Mouse (Mus musculus) kidney, embryonic 16.5 days (tissue): Measurements from ENCODE around the gene Krt2. TPM values are rescaled to one million over a fixed set of nuclear protein-coding genes. Genes with fewer than 3 reads are reported as not detected.

ENCODE experiments used
- ATAC-seq: fragments of 200-750 bp; cut with Nextera tagmentation; 2 replicates; pipeline ENCODE4 v1.8.0; 2017; ENCODE audit warnings: moderate TSS enrichment; ENCODE audit not compliant: low FRiP score, low TSS enrichment
- H3K27ac ChIP-seq: fragments of 300-500 bp; sonication (generic); 2 replicates; pipeline ENCODE4 v1.5.1; 2014; ENCODE audit warnings: low read length
- H3K27me3 ChIP-seq: fragments of 300-500 bp; sonication (generic); 2 replicates; pipeline ENCODE4 v1.6.1; 2014; ENCODE audit warnings: low read length, control low read depth, mixed read lengths; ENCODE audit not compliant: insufficient read depth
- H3K36me3 ChIP-seq: fragments of 300-500 bp; sonication (generic); 2 replicates; pipeline ENCODE4 v1.6.1; 2014; ENCODE audit warnings: low read length, control low read depth, mixed read lengths; ENCODE audit not compliant: insufficient read depth
- H3K4me1 ChIP-seq: fragments of 300-500 bp; sonication (generic); 2 replicates; pipeline ENCODE4 v1.6.1; 2014; ENCODE audit warnings: low read length, control low read depth, mixed read lengths; ENCODE audit not compliant: insufficient read depth
- H3K4me2 ChIP-seq: fragments of 300-500 bp; sonication (generic); replicated peaks from 2 replicates; pipeline ENCODE4 v1.6.1; 2014; ENCODE audit warnings: low read depth, low read length
- H3K4me3 ChIP-seq: fragments of 300-500 bp; sonication (generic); 2 replicates; pipeline ENCODE4 v1.5.1; 2014; ENCODE audit warnings: mild to moderate bottlenecking, low read length
- H3K9ac ChIP-seq: fragments of 300-500 bp; sonication (generic); replicated peaks from 2 replicates; pipeline ENCODE4 v1.6.1; 2014; ENCODE audit warnings: low read length
- H3K9me3 ChIP-seq: fragments of 300-500 bp; sonication (generic); 2 replicates; pipeline ENCODE4 v1.6.1; 2016; ENCODE audit warnings: low read length, control low read depth
- WGBS: fragments of 180-500 bp; shearing (Covaris S2); extraction: QIAGEN DNeasy Blood & Tissue Kit; methylation state at CpG from one replicate; pipeline ENCODE4 v1.1.7; 2014; 5-methylcytosine and 5-hydroxymethylcytosine counted together
- polyA plus RNA-seq: library from polyadenylated mRNA; unstranded; fragments of >200 nt; fragmentation: Nextera tagmentation; extraction: Ambion mirVana; gene quantifications from 2 replicates; pipeline ENCODE4 v1.2.1, GENCODE M21; 2015

Gene Krt2
- polyA plus RNA-seq, 1 experiment from 2014 or later, result not detected

DNA sequence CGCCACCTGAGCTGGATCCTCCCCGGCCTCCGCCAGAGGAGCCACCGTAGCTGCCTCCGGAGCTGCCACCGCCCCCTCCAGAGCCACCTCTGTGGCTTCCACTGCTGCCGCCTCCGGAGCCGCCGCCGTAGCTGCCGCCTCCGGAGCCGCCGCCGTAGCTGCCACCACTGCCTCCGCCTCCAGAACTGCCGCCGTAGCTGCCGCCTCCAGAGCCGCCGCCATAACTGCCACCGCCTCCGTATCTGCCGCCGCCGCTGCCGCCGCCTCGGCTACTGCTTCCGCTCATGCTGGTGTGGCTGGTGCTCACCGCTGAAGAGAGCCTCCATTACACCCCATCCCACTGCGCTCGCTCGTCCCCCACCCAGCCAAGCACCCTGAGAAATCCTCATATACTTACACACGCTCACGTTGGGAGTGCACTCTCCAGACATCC lies 28.0 kb upstream of the Krt2 start:
- Histone ChIP-seq H3K9me3 (no peaks in the 10 kb centered on the region), H3K4me1 (no peaks in the 10 kb centered on the region; the same call in 1 of the 2 replicates), H3K4me3 (peak overlapping the region; percentile 58), H3K27me3 (peaks cover 11% of the 10 kb centered on the region; the same call in 1 of the 2 replicates), H3K27ac (no peak overlapping the region), H3K4me2 (peak overlapping the region; percentile 86), H3K36me3 (no peaks in the 10 kb centered on the region), H3K9ac (peak overlapping the region; percentile 63)
- ATAC-seq, result peak; percentile 80
- WGBS, result under 1% methylated on average over 34 of the region's 37 CpGs

DNA sequence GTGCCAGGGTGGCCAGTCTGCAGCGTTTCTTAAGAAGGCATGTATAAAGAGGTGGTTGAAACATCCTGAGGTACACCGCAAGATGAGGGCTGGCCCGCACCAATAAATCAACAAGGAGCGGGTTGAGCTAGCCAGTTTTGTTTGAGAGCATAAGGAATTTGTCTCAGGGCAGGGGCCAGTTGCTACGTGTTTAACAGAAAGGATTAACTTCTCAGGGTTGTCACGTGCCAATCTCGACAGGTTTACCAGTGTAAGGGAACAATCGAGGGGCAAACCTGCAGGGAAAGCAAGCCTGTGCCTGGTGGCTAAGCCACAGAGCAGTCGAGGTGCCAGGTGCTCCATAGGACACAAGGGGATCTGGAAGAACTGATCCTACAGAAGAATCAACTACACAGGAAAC lies 25.2 kb upstream of the Krt2 start:
- Histone ChIP-seq H3K9ac (no peak overlapping the region), H3K27me3 (peaks cover 12% of the 10 kb centered on the region; the same call in 1 of the 2 replicates), H3K4me3 (no peak overlapping the region), H3K4me2 (no peak overlapping the region), H3K9me3 (no peaks in the 10 kb centered on the region), H3K4me1 (no peaks in the 10 kb centered on the region; the same call in 1 of the 2 replicates), H3K36me3 (no peaks in the 10 kb centered on the region), H3K27ac (no peak overlapping the region)
- no peak for ATAC-seq
- 59% methylated on average over 9 of the region's 9 CpGs for WGBS

DNA sequence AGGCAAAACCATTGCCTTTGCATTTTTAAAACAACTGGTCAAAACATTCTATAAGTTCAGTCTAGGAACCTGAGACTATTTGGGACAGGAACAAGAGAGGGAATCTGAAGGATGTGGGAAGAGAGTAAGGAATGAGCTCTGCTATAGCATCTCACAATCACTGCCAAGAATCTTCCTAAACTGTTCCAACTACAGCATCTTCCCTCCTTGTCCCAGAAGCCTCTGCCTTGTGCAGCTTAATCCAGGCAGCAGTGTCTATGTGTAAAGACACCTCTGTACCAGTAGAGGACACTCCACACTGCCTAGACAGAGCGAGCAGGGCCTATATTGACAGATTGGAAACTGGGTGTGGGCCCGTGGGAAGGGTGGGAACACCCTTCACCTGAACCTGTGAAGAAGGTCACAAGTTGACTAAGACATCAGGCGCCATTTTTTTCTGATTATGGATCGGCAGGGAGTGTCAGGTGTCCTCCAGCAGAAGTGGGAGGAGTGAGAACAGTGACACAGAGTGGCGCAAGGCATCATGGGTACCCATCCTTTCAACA lies 16.9 kb upstream of the Krt2 start:
- H3K4me3 ChIP-seq, result no peak overlapping the region
- no peaks in the 10 kb centered on the region for H3K36me3 ChIP-seq
- no peak overlapping the region for H3K27ac ChIP-seq
- no peaks in the 10 kb centered on the region for H3K9me3 ChIP-seq
- H3K9ac ChIP-seq, result no peak overlapping the region
- no peaks in the 10 kb centered on the region for H3K4me1 ChIP-seq
- no peak overlapping the region for H3K4me2 ChIP-seq
- ATAC-seq, result no peak
- 0 out of 2 replicates have a peak, but pooled peaks cover 3% of the 10 kb centered on the region for H3K27me3 ChIP-seq
- 68% methylated on average over 5 of the region's 5 CpGs for WGBS

DNA sequence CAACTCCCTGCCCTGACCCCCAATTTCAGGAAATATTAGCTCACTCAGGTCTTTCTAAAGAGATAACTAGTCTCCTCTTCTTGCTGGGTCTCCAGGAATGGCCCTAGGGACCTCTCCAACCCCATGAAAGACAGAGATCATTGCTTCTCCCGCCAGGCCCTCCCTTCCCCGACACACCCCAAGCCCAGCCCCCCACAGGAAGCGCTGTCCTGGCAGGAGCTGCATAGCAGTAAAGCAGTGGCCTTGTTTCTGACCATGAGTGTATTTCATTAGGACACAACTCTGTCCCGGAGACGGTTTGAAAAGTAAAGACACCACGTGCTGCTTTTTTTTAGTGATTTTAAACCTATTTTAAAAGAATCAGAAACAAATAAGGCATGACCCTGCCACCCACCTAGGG lies 15.2 kb upstream of the Krt2 start:
- Histone ChIP-seq H3K9ac (no peak overlapping the region), H3K4me1 (no peaks in the 10 kb centered on the region), H3K9me3 (no peaks in the 10 kb centered on the region), H3K4me2 (no peak overlapping the region), H3K27me3 (peaks cover 3% of the 10 kb centered on the region; the same call in 1 of the 2 replicates), H3K27ac (no peak overlapping the region), H3K4me3 (no peak overlapping the region), H3K36me3 (no peaks in the 10 kb centered on the region)
- ATAC-seq, result no peak
- WGBS, result 16% methylated on average over 6 of the region's 6 CpGs

DNA sequence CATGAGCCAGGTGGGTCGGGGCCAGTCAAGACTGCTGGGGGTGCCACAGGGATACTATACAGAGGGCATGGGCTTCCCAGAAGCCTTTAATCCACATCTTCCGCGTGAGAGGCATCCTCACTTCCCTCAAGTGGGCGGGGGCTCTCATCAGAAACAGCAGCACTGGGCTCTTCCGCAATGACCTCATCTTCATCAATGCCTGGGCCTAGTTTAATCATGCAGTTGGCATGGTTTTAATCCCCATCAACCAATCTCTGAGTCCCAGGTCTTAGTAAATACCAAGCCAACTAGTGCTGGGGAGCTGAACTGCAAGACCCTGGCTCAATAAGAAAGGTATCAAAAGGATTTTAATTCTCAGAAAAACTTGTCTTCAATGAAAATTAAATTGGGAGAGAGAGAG lies 11.5 kb upstream of the Krt2 start:
- peaks cover 3% of the 10 kb centered on the region; the same call in 1 of the 2 replicates for H3K27me3 ChIP-seq
- 81% methylated on average over 5 of the region's 5 CpGs for WGBS
- no peaks in the 10 kb centered on the region for H3K4me1 ChIP-seq
- no peaks in the 10 kb centered on the region for H3K9me3 ChIP-seq
- H3K9ac ChIP-seq, result no peak overlapping the region
- no peaks in the 10 kb centered on the region for H3K36me3 ChIP-seq
- no peak overlapping the region for H3K4me3 ChIP-seq
- H3K27ac ChIP-seq, result no peak overlapping the region
- ATAC-seq, result no peak
- no peak overlapping the region for H3K4me2 ChIP-seq

DNA sequence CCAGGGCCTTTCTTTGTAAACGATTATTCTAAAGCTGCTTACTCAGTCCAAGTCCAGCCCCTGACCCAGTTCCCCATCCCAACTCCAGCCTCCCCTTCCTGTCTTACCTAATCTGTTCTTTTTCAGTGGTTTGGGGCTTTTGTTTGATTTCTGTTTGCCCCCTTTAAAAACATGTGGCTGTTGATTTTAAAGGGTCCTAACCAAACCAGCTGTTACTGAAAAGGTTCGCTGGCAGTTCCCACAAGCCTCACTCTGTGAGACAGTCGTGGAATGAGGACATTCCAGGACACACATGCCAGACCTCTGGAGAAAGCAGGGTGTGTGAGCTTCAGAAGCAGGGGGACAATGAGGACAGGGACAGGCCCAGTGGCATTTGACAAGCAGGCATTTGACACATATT lies 3.8 kb upstream of the Krt2 start:
- 35% methylated on average over 3 of the region's 3 CpGs for WGBS
- H3K9me3 ChIP-seq, result no peaks in the 10 kb centered on the region
- H3K9ac ChIP-seq, result no peak overlapping the region
- H3K27me3 ChIP-seq, result no peaks in the 10 kb centered on the region
- H3K4me1 ChIP-seq, result peaks cover 3% of the 10 kb centered on the region; the same call in 1 of the 2 replicates
- ATAC-seq, result no peak
- H3K36me3 ChIP-seq, result no peaks in the 10 kb centered on the region
- no peak overlapping the region for H3K4me3 ChIP-seq
- H3K4me2 ChIP-seq, result no peak overlapping the region
- H3K27ac ChIP-seq, result no peak overlapping the region

DNA sequence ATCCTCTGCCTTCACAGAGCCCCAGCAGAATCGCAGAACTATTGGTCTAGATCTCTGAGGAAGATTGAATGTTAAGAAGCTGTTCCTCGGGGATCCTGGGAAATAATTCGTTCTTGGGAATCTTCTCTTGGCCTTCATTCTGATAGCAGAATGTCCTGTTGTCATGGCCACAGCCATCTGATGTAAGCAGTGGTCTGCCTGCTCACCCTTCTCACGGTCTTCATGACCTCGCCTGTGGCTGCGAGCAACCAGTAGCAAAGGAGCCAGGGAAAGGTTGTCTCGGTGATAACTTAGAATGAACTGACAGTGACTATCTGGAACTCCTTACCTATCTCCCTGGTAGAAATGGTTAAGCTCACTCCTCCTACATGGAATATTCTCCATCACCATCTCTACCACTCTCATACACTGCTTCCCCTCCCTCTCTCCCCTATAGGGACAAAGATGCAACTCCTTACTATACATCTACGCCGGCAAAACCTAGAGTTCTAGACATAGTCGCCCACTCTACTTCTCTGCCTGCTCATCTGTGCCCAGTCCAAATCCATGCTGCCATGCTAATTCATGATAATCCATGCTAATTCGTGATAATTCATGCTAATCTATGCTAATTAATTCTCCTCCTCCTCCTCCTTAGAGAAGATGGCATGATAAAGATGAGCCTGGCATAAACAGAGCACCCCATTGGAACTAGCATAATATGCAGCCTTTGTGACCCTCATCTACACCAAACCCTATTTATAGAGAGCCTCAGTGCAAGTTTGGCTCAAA lies 14.7 kb downstream of the Krt2 start:
- no peak overlapping the region for H3K27ac ChIP-seq
- no peaks in the 10 kb centered on the region for H3K27me3 ChIP-seq
- no peak overlapping the region for H3K4me2 ChIP-seq
- no peaks in the 10 kb centered on the region for H3K4me1 ChIP-seq
- no peaks in the 10 kb centered on the region for H3K36me3 ChIP-seq
- WGBS, result 83% methylated on average over 11 of the region's 11 CpGs
- no peak overlapping the region for H3K9ac ChIP-seq
- H3K9me3 ChIP-seq, result no peaks in the 10 kb centered on the region
- no peak overlapping the region for H3K4me3 ChIP-seq
- no peak for ATAC-seq

DNA sequence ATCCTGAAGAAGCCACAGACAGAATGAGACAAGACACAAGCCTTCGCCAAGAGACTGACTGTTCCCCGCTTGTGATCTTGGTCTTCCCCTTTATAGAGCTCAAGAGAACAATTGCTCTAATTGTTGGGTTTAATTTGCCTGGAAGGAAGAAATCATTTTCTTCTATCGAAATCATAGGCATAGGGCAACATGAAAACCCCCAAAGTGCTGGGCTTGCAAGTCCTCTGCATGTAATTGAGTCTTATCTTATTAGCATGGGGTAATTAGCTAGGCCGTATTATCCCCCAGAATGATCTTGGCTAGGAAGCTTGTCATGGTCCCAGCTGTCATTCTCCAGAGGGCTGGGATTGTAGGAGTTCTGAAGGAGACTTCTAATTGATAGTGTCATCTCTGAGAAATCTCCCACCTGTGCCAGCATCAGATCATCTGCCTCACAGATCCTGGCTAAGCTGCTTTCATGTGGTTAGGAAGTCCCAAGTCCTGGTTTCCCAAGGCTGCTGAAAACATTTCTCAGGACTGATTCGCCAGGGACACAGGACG lies 15.6 kb downstream of the Krt2 start, which contains the start of gene Krt73:
Krt73 (minus strand) TSS at position 51 of the 540 bp plus-strand sequence.
- Histone ChIP-seq H3K4me3 (no peak within 1 kb of the TSS), H3K4me2 (no peak within 1 kb of the TSS), H3K27ac (no peak within 1 kb of the TSS), H3K36me3 (no peaks in the 10 kb centered on the region), H3K4me1 (no peaks in the 10 kb centered on the region), H3K9ac (no peak within 1 kb of the TSS), H3K27me3 (no peaks in the 10 kb centered on the region), H3K9me3 (no peaks in the 10 kb centered on the region)
- no peak for ATAC-seq
- 85% methylated on average over 6 of the region's 6 CpGs for WGBS

DNA sequence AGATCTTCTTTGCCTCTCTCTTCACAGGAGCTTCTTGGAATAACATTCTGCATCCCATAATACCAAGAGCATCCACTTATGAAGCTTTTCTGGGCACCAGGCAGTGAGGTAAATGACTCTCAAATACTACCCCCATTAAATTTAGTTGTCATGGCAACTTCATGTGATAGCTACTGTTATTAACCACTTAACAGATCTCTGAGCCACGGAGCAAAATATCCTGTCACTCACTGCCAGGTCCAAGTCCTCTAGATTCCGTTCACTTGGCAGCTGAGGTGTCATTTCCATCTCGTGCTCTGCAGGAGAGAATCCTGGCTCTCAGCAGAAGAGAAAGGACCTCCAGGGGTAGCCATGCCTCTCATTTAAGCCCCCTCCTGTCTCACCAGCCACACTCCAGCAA lies 27.1 kb downstream of the Krt2 start:
- H3K4me3 ChIP-seq, result no peak overlapping the region

DNA sequence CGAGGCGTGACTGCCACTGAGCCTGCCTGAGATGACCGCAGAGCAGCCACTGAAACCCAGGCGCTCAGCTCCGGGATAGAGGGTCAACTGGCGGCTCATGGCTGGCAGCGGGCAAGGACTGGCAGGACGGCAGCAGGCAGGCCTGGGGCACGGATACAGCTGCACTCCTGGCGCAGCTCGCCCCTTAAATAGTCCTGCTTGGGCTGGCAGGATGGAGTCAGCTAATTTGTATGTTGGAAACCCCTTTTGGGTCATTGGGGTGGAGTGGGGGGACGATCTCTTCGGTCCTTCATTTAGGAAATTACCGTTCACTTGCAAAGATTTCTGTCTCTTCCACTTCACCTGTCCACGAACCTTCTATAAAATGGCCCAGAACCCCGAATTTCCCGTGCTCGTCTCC lies 31.6 kb downstream of the Krt2 start, which contains the start of gene Krt72:
Krt72 (minus strand) TSS at position 101 of the 400 bp plus-strand sequence.
- Histone ChIP-seq H3K27ac (no peak within 1 kb of the TSS), H3K9me3 (no peaks in the 10 kb centered on the region), H3K27me3 (no peaks in the 10 kb centered on the region), H3K4me2 (no peak within 1 kb of the TSS), H3K36me3 (no peaks in the 10 kb centered on the region), H3K4me3 (no peak within 1 kb of the TSS), H3K9ac (no peak within 1 kb of the TSS), H3K4me1 (no peaks in the 10 kb centered on the region)
- no peak for ATAC-seq
- WGBS, result 90% methylated on average over 18 of the region's 18 CpGs

More for the DNA sequence above, 27.1 kb downstream of the Krt2 start:
- Histone ChIP-seq H3K9ac (no peak overlapping the region), H3K36me3 (no peaks in the 10 kb centered on the region), H3K27me3 (no peaks in the 10 kb centered on the region), H3K4me2 (no peak overlapping the region), H3K27ac (no peak overlapping the region), H3K9me3 (no peaks in the 10 kb centered on the region), H3K4me1 (no peaks in the 10 kb centered on the region)
- 14% methylated on average over 3 of the region's 3 CpGs for WGBS
- ATAC-seq, result no peak
